Mouse (Mus musculus): Measurements from ENCODE around the gene Ddb2.

The Ddb2 gene

GRCm38 (mm10) chr2:91255661-91256150 lies 18.9 kb upstream of the Ddb2 start, which contains the start of gene Pacsin3:
Gene Pacsin3, plus strand, starts transcription at chr2:91255954.
- peak; percentile 37 for DNase-seq (ENCODE audit: low read depth)

GRCm38 (mm10) chr2:91254725-91255380 lies 18.1 kb upstream of the Ddb2 start:
- DNase-seq (ENCODE audit: low read depth), result no peak

- DNase-seq (ENCODE audit: low read depth), result no peak
These were observed 15.7 kb upstream of the Ddb2 start for GRCm38 (mm10) chr2:91252512-91252911.

GRCm38 (mm10) chr2:91252001-91252400 lies 15.2 kb upstream of the Ddb2 start:
- DNase-seq (ENCODE audit: low read depth), result no peak

- DNase-seq (ENCODE audit: low read depth), result no peak
These were observed 11.6 kb upstream of the Ddb2 start for GRCm38 (mm10) chr2:91248366-91248765.

GRCm38 (mm10) chr2:91244557-91245228 lies 7.9 kb upstream of the Ddb2 start:
- no peak for DNase-seq (ENCODE audit: low read depth)

GRCm38 (mm10) chr2:91243416-91243815 lies 6.6 kb upstream of the Ddb2 start:
- DNase-seq (ENCODE audit: low read depth), result no peak

GRCm38 (mm10) chr2:91242547-91242946 lies 5.8 kb upstream of the Ddb2 start:
- DNase-seq (ENCODE audit: low read depth), result no peak

- DNase-seq (ENCODE audit: low read depth), result peak; percentile 57
These were observed 814 bp upstream of the Ddb2 start for GRCm38 (mm10) chr2:91237511-91238080.

GRCm38 (mm10) chr2:91229735-91230134 lies 7.0 kb downstream of the Ddb2 start:
- no peak for DNase-seq (ENCODE audit: low read depth)

- DNase-seq (ENCODE audit: low read depth), result no peak
These were observed 13.2 kb downstream of the Ddb2 start for GRCm38 (mm10) chr2:91223614-91224013.

- no peak for DNase-seq (ENCODE audit: low read depth)
These were observed 16.3 kb downstream of the Ddb2 start for GRCm38 (mm10) chr2:91220501-91220900.

GRCm38 (mm10) chr2:91217032-91217431 lies 19.8 kb downstream of the Ddb2 start:
- DNase-seq (ENCODE audit: low read depth), result peak; percentile 70

GRCm38 (mm10) chr2:91213311-91213710 lies 23.5 kb downstream of the Ddb2 start:
- DNase-seq (ENCODE audit: low read depth), result no peak

GRCm38 (mm10) chr2:91206254-91206775 lies 30.5 kb downstream of the Ddb2 start:
- no peak for DNase-seq (ENCODE audit: low read depth)

GRCm38 (mm10) chr2:91202972-91203656 lies 33.7 kb downstream of the Ddb2 start:
- DNase-seq (ENCODE audit: low read depth), result no peak

GRCm38 (mm10) chr2:91202222-91202971 lies 34.4 kb downstream of the Ddb2 start, which contains the start of the genes Nr1h3 and Acp2:
Gene Nr1h3, minus strand, starts transcription at chr2:91202834.
Gene Acp2, plus strand, starts transcription at chr2:91202885.
- peak; percentile 95 for DNase-seq (ENCODE audit: low read depth)

GRCm38 (mm10) chr2:91198888-91199287 lies 37.9 kb downstream of the Ddb2 start:
- no peak for DNase-seq (ENCODE audit: low read depth)

- DNase-seq (ENCODE audit: low read depth), result no peak
These were observed 40.2 kb downstream of the Ddb2 start for GRCm38 (mm10) chr2:91196577-91197001.

- peak; percentile 74 for DNase-seq (ENCODE audit: low read depth)
These were observed 42.0 kb downstream of the Ddb2 start for GRCm38 (mm10) chr2:91194624-91195332.

- DNase-seq (ENCODE audit: low read depth), result no peak
These were observed 46.3 kb downstream of the Ddb2 start for GRCm38 (mm10) chr2:91190501-91190900.
